Mouse (Mus musculus) CH12F3 (cell line): ENCODE measurements around the gene Fam160b1.

ENCODE experiments used
- in situ Hi-C: fragments of 300-500 bp; cut with MboI; formaldehyde crosslinking; loops from 2 replicates; pipeline ENCODE4 v1.14.3; 2020; ENCODE audit warnings: low sequenced_read_pairs

Fam160b1 gene

GRCm38 (mm10) chr19:57360341-57361130 lies at the start of gene Fam160b1:
TSS of gene Fam160b1 (plus strand) at chr19:57360680.
- in situ Hi-C loops = no loop called here

- in situ Hi-C loops = no loop called here
Measured at GRCm38 (mm10) chr19:57313226-57313625, 47.3 kb upstream of the Fam160b1 start.

GRCm38 (mm10) chr19:57313891-57314345 lies 46.6 kb upstream of the Fam160b1 start:
- in situ Hi-C loops = no loop called here

- in situ Hi-C loops = no loop called here
Measured at GRCm38 (mm10) chr19:57314346-57315012, 46.0 kb upstream of the Fam160b1 start, which contains the start of gene Ablim1. TSS of gene Ablim1 (minus strand) at chr19:57314919.

- in situ Hi-C loops = no loop called here
Measured at GRCm38 (mm10) chr19:57315013-57315565, 45.4 kb upstream of the Fam160b1 start.

- in situ Hi-C loops = no loop called here
Measured at GRCm38 (mm10) chr19:57316597-57316996, 43.9 kb upstream of the Fam160b1 start.

- in situ Hi-C loops = loop anchor here (10.0 kb wide), 1 partner anchor 166 kb away; no protein-coding TSS in a partner anchor
Measured at GRCm38 (mm10) chr19:57320656-57321382, 39.7 kb upstream of the Fam160b1 start.

- in situ Hi-C loops = loop anchor here (10.0 kb wide), 1 partner anchor 167 kb away; no protein-coding TSS in a partner anchor
Measured at GRCm38 (mm10) chr19:57321839-57322238, 38.6 kb upstream of the Fam160b1 start.

- in situ Hi-C loops = loop anchor here (10.0 kb wide), 1 partner anchor 168 kb away; no protein-coding TSS in a partner anchor
Measured at GRCm38 (mm10) chr19:57322491-57322890, 38.0 kb upstream of the Fam160b1 start.

GRCm38 (mm10) chr19:57323087-57323486 lies 37.4 kb upstream of the Fam160b1 start:
- in situ Hi-C loops = loop anchor here (10.0 kb wide), 1 partner anchor 168 kb away; no protein-coding TSS in a partner anchor

- in situ Hi-C loops = loop anchor here (10.0 kb wide), 1 partner anchor 171 kb away; no protein-coding TSS in a partner anchor
Measured at GRCm38 (mm10) chr19:57325748-57326300, 34.7 kb upstream of the Fam160b1 start.

- in situ Hi-C loops = loop anchor here (10.0 kb wide), 1 partner anchor 173 kb away; no protein-coding TSS in a partner anchor
Measured at GRCm38 (mm10) chr19:57327679-57328078, 32.8 kb upstream of the Fam160b1 start.

GRCm38 (mm10) chr19:57328269-57328668 lies 32.2 kb upstream of the Fam160b1 start:
- in situ Hi-C loops = loop anchor here (10.0 kb wide), 1 partner anchor 173 kb away; no protein-coding TSS in a partner anchor

- in situ Hi-C loops = loop anchor here (10.0 kb wide), 1 partner anchor 174 kb away; no protein-coding TSS in a partner anchor
Measured at GRCm38 (mm10) chr19:57328792-57329191, 31.7 kb upstream of the Fam160b1 start.

- in situ Hi-C loops = no loop called here
Measured at GRCm38 (mm10) chr19:57330309-57330708, 30.2 kb upstream of the Fam160b1 start.

GRCm38 (mm10) chr19:57331237-57331636 lies 29.2 kb upstream of the Fam160b1 start:
- in situ Hi-C loops = no loop called here

GRCm38 (mm10) chr19:57333356-57333755 lies 27.1 kb upstream of the Fam160b1 start:
- in situ Hi-C loops = no loop called here

GRCm38 (mm10) chr19:57335135-57335534 lies 25.3 kb upstream of the Fam160b1 start:
- in situ Hi-C loops = no loop called here

GRCm38 (mm10) chr19:57339281-57339864 lies 21.1 kb upstream of the Fam160b1 start:
- in situ Hi-C loops = no loop called here
